Mouse (Mus musculus): ENCODE results near the gene Sept6. TPM values are rescaled to one million over a fixed set of nuclear protein-coding genes. Genes with fewer than 3 reads are reported as not detected.
"Not testable (repeated sequence)": the region's sequence is repeated elsewhere in the genome, so short reads cannot be mapped to it uniquely, and the experiment has no call there.

The Sept6 gene
- total and polyA plus RNA-seq, 3 experiments, result 94.1 to 180 (median 98.8) TPM

DNA sequence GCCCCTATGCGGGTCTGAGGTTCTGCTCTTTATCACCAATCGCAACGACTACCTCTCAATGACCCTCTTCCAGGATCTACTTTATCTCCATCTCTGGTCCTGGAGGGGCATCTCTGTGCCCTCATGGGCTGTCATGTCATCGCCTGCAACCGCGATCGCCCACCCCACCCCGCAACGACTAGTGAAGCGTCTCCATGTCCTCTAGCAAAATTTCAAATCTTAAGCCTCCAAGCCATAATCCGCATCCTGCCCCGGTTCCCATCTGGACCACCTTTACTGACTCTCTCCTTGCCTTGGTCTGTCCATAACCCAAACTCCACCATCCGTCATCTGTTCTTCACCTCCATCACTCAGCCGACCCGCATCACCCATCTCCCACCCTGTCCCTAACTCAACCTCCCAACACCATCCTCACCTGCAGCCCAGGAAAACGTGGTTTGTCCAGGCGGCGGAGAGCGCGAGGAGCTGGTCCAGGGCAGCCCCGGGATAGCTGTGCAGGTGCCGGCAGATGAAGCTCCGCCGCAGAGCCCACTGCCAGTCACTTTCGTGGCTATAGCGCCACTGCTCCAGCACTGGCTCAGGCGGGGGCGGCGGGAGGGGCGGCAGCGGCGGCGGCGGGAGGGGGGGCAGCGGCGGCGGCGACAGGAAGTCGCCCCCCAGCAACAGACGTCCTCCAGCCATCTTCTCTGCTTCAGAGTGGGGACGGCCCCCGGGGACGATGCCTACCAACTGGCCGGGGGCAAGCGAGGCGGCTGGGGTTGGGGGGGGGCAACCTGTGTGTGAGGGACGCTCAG lies 89.1 kb downstream of the Sept6 start, which contains the start of gene Nkrf:
Gene Nkrf, minus strand, starts transcription at position 579 of the 794 bp plus-strand sequence.
- peak within 1 kb of the TSS; percentile 55; the same call in 1 of the 2 replicates for H3K27ac ChIP-seq (ENCODE audit: insufficient read depth, low read depth)
- dilution Hi-C loops (cut with MboI; ENCODE audit: extremely low pct_ligation_motif_present, extremely low pct_unique_long_range_greater_than_20kb, low sequenced_read_pairs) (no loop called here), in situ Hi-C loops (cut with MboI; ENCODE audit: low pct_ligation_motif_present, low pct_unique_long_range_greater_than_20kb, low sequenced_read_pairs) (loop anchor here (10.0 to 25.0 kb wide), 2 partner anchors 78 to 140 kb away; no protein-coding TSS in a partner anchor)
- H3K9ac ChIP-seq (ENCODE audit: insufficient read depth, low read depth), result peak within 1 kb of the TSS; percentile 88
- H3K4me1 ChIP-seq (ENCODE audit: control insufficient read depth in 1 of 2, insufficient read depth in 2 of 2), result no peaks in the 10 kb centered on the region
- peaks cover 30% of the 10 kb centered on the region for H3K79me2 ChIP-seq (replicated peaks; ENCODE audit: control insufficient read depth, extremely low read depth, insufficient read depth, poor library complexity, severe bottlenecking)
- no peaks in the 10 kb centered on the region for H3K27me3 ChIP-seq (replicated peaks)
- no peak for TF ChIP-seq PAX5 (IDR thresholded peaks at IDR 0.05; ENCODE audit: low read length)
- TF ChIP-seq USF1 (IDR thresholded peaks at IDR 0.05; ENCODE audit: low read depth, low read length), result no peak
- TF ChIP-seq SIN3A (IDR thresholded peaks at IDR 0.05; ENCODE audit: low read length), result peak; percentile 27; the same call in 1 of the 2 replicates
- TF ChIP-seq HCFC1 (IDR thresholded peaks at IDR 0.05; ENCODE audit: low read depth, low read length), result no peak
- no peak; a peak in 1 of 4 replicates for TF ChIP-seq CTCF (conservative IDR thresholded peaks at IDR 0.05 in 1 of 2, IDR thresholded peaks at IDR 0.05 in 1 of 2; ENCODE audit: low read depth in 2 of 2, low read length in 2 of 2)
- TF ChIP-seq MXI1 (IDR thresholded peaks at IDR 0.05; ENCODE audit: low read depth, low read length), result no peak
- H3K4me2 ChIP-seq (ENCODE audit: insufficient read depth, low read depth, poor library complexity, severe bottlenecking), result peak within 1 kb of the TSS; percentile 78
- peak within 1 kb of the TSS; percentile 64 to 98 (median 70) for H3K4me3 ChIP-seq (replicated peaks in 1 of 3; ENCODE audit: low read depth in 2 of 3, low read length in 2 of 3, poor library complexity in 1 of 3)
- no peaks in the 10 kb centered on the region for H3K9me3 ChIP-seq (replicated peaks; ENCODE audit: low read length)
- DNase-seq (ENCODE audit: extremely low read depth), result peak; percentile 34
- no peaks in the 10 kb centered on the region for H3K36me3 ChIP-seq (replicated peaks in 1 of 2; ENCODE audit: control insufficient read depth in 1 of 2, insufficient read depth in 1 of 2, low read length in 1 of 2)

GRCm38 (mm10) chrX:36901655-36902054 lies 89.9 kb downstream of the Sept6 start:
- H3K4me1 ChIP-seq (ENCODE audit: control insufficient read depth in 1 of 2, insufficient read depth in 2 of 2), result no peaks in the 10 kb centered on the region
- TF ChIP-seq ZNF384 (IDR thresholded peaks at IDR 0.05; ENCODE audit: low read depth, low read length) (peak; percentile 46; the same call in 1 of the 2 replicates), JUND (conservative IDR thresholded peaks at IDR 0.05; ENCODE audit: low read depth, low read length) (no peak)
- peak overlapping the region; percentile 64 to 98 (median 70) for H3K4me3 ChIP-seq (replicated peaks in 1 of 3; ENCODE audit: low read depth in 2 of 3, low read length in 2 of 3, poor library complexity in 1 of 3)
- no peak overlapping the region for H3K27ac ChIP-seq (ENCODE audit: insufficient read depth, low read depth)
- in situ Hi-C loops (cut with MboI; ENCODE audit: low pct_ligation_motif_present, low pct_unique_long_range_greater_than_20kb, low sequenced_read_pairs) (loop anchor here (10.0 to 25.0 kb wide), 2 partner anchors 77 to 139 kb away; no protein-coding TSS in a partner anchor), dilution Hi-C loops (cut with MboI; ENCODE audit: extremely low pct_ligation_motif_present, extremely low pct_unique_long_range_greater_than_20kb, low sequenced_read_pairs) (no loop called here)
- H3K9me3 ChIP-seq (replicated peaks; ENCODE audit: low read length), result no peaks in the 10 kb centered on the region
- H3K79me2 ChIP-seq (replicated peaks; ENCODE audit: control insufficient read depth, extremely low read depth, insufficient read depth, poor library complexity, severe bottlenecking), result peaks cover 30% of the 10 kb centered on the region
- DNase-seq (ENCODE audit: extremely low read depth), result no peak
- no peaks in the 10 kb centered on the region for H3K27me3 ChIP-seq (replicated peaks)
- peak overlapping the region; percentile 78 for H3K4me2 ChIP-seq (ENCODE audit: insufficient read depth, low read depth, poor library complexity, severe bottlenecking)
- H3K36me3 ChIP-seq (replicated peaks in 1 of 2; ENCODE audit: control insufficient read depth in 1 of 2, insufficient read depth in 1 of 2, low read length in 1 of 2), result no peaks in the 10 kb centered on the region
- H3K9ac ChIP-seq (ENCODE audit: insufficient read depth, low read depth), result peak overlapping the region; percentile 88

DNA sequence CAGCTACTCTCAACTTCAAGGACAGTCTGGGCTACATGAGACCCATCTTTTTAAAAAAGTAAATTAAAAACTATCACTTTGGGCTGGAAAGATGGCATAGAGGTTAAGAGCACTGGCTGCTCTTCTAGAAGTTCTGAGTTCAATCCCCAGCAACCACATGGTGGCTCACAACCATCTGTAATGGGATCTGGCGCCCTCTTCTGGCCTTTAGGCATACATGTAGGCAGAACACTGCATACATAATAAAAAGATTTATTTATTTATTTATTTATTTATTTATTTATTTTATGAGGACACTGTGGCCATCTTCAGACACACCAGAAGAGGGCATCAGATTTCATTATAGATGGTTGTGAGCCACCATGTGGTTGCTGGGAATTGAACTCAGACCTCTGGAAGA lies 92.7 kb downstream of the Sept6 start:
- in situ Hi-C loops (cut with MboI; ENCODE audit: low pct_ligation_motif_present, low pct_unique_long_range_greater_than_20kb, low sequenced_read_pairs); H3K9ac ChIP-seq (ENCODE audit: insufficient read depth, low read depth); H3K36me3 ChIP-seq (replicated peaks in 1 of 2; ENCODE audit: control insufficient read depth in 1 of 2, insufficient read depth in 1 of 2, low read length in 1 of 2); H3K27me3 ChIP-seq (replicated peaks); H3K4me2 ChIP-seq (ENCODE audit: insufficient read depth, low read depth, poor library complexity, severe bottlenecking); H3K27ac ChIP-seq (ENCODE audit: insufficient read depth, low read depth); H3K4me1 ChIP-seq (ENCODE audit: control insufficient read depth in 1 of 2, insufficient read depth in 2 of 2); H3K4me3 ChIP-seq (replicated peaks in 1 of 3; ENCODE audit: low read depth in 2 of 3, low read length in 2 of 3, poor library complexity in 1 of 3); H3K9me3 ChIP-seq (replicated peaks; ENCODE audit: low read length); dilution Hi-C loops (cut with MboI; ENCODE audit: extremely low pct_ligation_motif_present, extremely low pct_unique_long_range_greater_than_20kb, low sequenced_read_pairs): not testable (repeated sequence)
- H3K79me2 ChIP-seq (replicated peaks; ENCODE audit: control insufficient read depth, extremely low read depth, insufficient read depth, poor library complexity, severe bottlenecking), result peaks cover 41% of the 10 kb centered on the region
- TF ChIP-seq CTCF (conservative IDR thresholded peaks at IDR 0.05 in 1 of 2, IDR thresholded peaks at IDR 0.05 in 1 of 2; ENCODE audit: low read depth in 2 of 2, low read length in 2 of 2) (peak in 1 of 2 experiments; percentile 57; a peak in 2 of 4 replicates), SMC3 (IDR thresholded peaks at IDR 0.05; ENCODE audit: low read depth, low read length) (peak; percentile 18; the same call in 1 of the 2 replicates)
- peak; percentile 34 for DNase-seq (ENCODE audit: extremely low read depth)

All from CH12.LX (cell line).